Mouse (Mus musculus): ENCODE data around the gene Klk5. TPM values are rescaled to one million over a fixed set of nuclear protein-coding genes. Genes with fewer than 3 reads are reported as not detected.

Gene Klk5
- total RNA-seq (2015; ENCODE audit: low replicate concordance): not detected in 2 replicates
- not detected in 2 replicates for total RNA-seq (2017; ENCODE audit: low replicate concordance)

DNA sequence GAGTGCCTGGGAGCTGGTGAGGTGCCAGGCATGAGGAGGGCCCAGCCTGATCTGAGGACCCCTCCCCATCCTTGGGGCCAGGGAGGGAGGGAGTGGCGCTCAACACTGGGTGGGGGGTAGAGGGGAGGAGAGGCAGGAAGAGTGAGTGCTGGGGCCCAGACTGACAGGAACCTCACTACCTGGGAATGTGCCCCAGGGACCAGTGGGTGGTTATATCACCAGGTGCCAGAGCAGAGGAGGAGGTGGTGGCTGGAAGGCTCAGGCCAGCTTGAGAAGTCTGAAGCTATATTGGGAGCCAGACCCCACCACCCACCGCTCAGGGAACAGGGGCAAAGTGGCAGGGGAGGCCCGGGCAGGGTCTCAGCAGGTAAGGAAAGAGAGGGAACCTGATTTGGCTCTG, at the start of gene Klk5:
Gene Klk5, plus strand, starts transcription at position 271 of the 400 bp plus-strand sequence.
- ATAC-seq (replicated peaks; ENCODE audit: low FRiP score, poor library complexity, severe bottlenecking): no peak

- no peak for ATAC-seq (replicated peaks; ENCODE audit: low FRiP score, poor library complexity, severe bottlenecking)
These were observed 45.4 kb upstream of the Klk5 start for GRCm38 (mm10) chr7:43796355-43796754.

- ATAC-seq (replicated peaks; ENCODE audit: low FRiP score, poor library complexity, severe bottlenecking): no peak
These were observed 44.4 kb upstream of the Klk5 start, which contains the start of gene Klk8 for GRCm38 (mm10) chr7:43797333-43797769. TSS of gene Klk8 (plus strand) at chr7:43797577.

GRCm38 (mm10) chr7:43797844-43798462, 43.8 kb upstream of the Klk5 start:
- no peak for ATAC-seq (replicated peaks; ENCODE audit: low FRiP score, poor library complexity, severe bottlenecking)

- ATAC-seq (replicated peaks; ENCODE audit: low FRiP score, poor library complexity, severe bottlenecking): no peak
These were observed 41.9 kb upstream of the Klk5 start for GRCm38 (mm10) chr7:43799876-43800275.

GRCm38 (mm10) chr7:43810994-43811393, 30.8 kb upstream of the Klk5 start, which contains the start of gene Klk7:
TSS of gene Klk7 (plus strand) at chr7:43811294.
- ATAC-seq (replicated peaks; ENCODE audit: low FRiP score, poor library complexity, severe bottlenecking): no peak

DNA sequence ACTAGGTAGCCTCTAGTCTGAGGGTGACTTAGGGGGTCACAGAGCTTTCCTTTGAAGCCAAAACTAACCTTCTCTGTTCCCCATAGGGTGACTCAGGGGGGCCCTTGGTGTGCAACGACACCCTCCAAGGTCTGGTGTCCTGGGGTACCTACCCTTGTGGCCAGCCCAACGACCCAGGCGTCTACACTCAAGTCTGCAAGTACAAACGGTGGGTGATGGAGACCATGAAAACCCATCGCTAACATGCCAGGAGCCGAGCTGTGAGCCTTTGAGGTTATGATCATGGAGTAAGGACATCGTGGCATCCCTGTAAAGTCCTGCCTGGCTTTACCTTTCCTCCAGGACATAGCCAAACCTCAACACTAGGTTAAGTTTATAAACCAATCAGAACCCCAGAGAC, 26.6 kb upstream of the Klk5 start:
- ATAC-seq (replicated peaks; ENCODE audit: low FRiP score, poor library complexity, severe bottlenecking): no peak

DNA sequence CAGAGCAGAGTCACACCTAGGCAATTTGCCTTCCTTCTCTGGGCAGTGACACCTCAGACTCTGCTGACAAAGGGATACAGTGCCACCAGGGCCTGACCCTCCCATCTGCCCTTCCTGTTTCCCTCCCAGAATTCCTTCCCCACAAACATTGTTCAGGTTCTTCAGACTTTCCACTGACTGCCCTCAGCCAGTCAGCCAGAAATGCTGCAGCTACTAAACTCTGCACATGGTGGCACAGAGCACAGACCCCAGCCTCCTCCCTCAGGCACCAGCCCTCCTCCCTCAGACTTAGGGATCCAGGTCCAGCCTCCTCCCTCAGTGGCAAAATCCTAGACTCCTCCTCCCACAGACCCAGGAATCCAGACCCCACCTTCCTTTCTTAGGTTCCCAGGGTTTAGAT, 25.0 kb upstream of the Klk5 start:
- ATAC-seq (replicated peaks; ENCODE audit: low FRiP score, poor library complexity, severe bottlenecking): no peak

DNA sequence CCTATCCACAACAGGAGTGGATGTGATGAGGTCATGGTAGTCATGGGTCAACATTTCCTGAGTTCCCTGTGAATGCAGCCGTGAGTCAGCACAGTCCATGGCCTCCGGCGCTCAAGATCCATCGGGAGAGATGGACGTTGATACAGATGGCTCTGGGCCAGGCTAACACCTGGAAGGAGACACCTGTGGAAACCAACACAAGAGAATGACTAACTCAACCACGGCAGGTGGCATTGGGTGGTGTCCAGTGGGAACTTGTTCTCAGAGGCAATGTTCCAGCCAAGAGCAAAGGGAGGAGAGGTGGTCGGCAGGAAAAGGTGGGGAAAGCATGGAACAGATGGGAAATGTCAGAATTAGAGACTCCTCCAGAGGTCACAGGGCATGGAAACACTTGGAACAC, 20.2 kb upstream of the Klk5 start:
- no peak for ATAC-seq (replicated peaks; ENCODE audit: low FRiP score, poor library complexity, severe bottlenecking)

GRCm38 (mm10) chr7:43824199-43824598, 17.6 kb upstream of the Klk5 start, which contains the start of gene Klk6:
TSS of gene Klk6 (plus strand) at chr7:43824499.
- no peak for ATAC-seq (replicated peaks; ENCODE audit: low FRiP score, poor library complexity, severe bottlenecking)

GRCm38 (mm10) chr7:43826056-43826455, 15.7 kb upstream of the Klk5 start:
- no peak for ATAC-seq (replicated peaks; ENCODE audit: low FRiP score, poor library complexity, severe bottlenecking)

GRCm38 (mm10) chr7:43827706-43828105, 14.1 kb upstream of the Klk5 start:
- ATAC-seq (replicated peaks; ENCODE audit: low FRiP score, poor library complexity, severe bottlenecking): no peak

- no peak for ATAC-seq (replicated peaks; ENCODE audit: low FRiP score, poor library complexity, severe bottlenecking)
These were observed 12.8 kb upstream of the Klk5 start for GRCm38 (mm10) chr7:43829006-43829405.

DNA sequence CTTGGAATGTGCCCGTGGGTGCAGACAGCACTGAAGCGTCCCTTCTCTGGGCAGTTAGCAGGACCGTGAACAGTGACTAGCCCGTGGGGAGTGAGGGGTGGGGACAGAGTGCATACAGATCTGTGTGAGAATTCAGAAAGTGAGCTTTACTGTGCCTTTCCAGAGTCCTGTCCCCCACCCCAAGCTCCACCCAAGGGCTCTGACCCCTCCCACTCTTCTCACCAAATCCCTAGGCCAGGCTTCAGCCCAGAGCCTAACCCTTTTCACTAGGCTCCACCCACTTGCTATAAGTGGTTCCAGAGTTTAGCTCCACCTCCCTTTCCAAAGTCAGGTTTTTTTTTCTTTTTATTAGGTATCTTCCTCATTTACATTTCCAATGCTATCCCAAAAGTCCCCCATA, 2.0 kb downstream of the Klk5 start:
- ATAC-seq (replicated peaks; ENCODE audit: low FRiP score, poor library complexity, severe bottlenecking): no peak

DNA sequence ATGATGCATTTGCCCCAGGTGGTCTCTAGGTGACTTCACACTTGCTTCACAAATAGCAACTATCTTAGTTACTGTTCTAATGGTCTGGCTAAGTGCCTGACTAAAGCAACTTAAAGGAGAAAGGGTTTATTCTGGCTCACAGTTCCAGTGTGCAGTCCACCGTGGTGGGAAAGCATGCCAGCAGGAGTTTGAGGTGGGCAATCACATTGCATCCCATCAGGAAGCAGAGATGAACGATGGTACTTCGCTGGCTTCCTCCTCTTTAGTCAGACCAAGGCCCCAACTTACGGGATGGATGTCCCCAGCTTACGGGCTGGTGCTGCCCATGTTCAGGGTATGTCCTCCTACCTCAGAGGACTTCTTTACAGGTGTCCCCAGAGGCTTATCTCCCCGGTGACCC, 9.8 kb downstream of the Klk5 start:
- no peak for ATAC-seq (replicated peaks; ENCODE audit: low FRiP score, poor library complexity, severe bottlenecking)

- no peak for ATAC-seq (replicated peaks; ENCODE audit: low FRiP score, poor library complexity, severe bottlenecking)
These were observed 13.0 kb downstream of the Klk5 start for GRCm38 (mm10) chr7:43854642-43855380.

DNA sequence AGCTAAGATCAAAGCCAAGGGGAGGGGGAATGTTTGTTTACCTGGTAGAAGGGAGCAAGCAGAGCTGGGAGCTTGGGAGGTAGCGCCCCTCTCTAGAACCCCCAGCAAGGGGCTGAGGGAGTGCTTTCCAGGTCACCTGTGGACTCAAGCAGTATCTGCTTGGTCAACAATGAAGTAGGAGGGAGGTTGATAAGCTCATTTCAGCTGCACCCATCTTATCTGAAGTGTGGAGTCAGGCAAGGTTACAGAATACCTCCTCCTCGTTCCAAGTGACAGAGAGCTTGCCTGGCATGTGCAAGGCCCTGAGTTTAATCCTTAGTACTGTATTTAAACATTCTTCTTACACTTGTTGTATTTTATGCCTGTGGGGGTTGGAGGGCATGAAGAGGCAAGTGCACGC, 13.9 kb downstream of the Klk5 start:
- ATAC-seq (replicated peaks; ENCODE audit: low FRiP score, poor library complexity, severe bottlenecking): no peak

DNA sequence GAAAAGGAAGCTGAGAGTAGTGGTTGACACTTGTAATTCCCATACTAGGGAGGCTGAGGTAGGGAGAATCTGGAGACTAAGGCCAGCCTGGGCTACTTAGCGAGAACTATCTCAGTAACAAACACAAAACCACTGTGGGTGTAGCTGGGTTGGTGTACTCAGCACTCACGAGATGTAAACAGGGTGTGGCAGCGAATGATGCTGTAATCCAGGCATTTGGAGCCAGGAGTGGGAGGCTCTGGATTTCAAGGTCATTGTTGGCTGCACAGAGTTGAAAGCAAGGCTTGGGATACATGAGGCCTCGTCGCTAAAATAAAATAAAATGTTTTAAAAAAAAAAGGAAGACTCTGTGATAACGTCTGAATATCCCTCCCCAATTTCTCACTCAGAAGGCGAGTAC, 14.5 kb downstream of the Klk5 start:
- no peak for ATAC-seq (replicated peaks; ENCODE audit: low FRiP score, poor library complexity, severe bottlenecking)

DNA sequence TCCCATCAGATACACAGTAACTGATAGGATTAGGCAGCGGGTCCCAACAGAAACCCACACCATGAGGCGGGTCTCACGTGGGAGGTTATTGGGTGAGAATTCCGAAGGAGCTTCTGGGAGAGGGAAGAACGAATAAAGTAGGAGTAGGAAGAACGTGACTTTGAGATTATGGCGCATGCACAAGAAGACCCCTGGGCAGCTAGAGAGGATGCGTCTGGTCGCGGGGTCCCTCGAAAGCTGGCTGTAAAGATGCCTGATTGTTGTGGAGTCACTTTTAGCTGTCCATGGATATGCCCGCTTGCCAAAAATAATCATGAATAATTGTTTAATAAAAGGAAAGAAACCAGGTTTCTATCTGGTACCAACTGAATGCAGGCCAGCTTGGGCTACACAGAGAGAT, 15.7 kb downstream of the Klk5 start:
- no peak for ATAC-seq (replicated peaks; ENCODE audit: low FRiP score, poor library complexity, severe bottlenecking)

DNA sequence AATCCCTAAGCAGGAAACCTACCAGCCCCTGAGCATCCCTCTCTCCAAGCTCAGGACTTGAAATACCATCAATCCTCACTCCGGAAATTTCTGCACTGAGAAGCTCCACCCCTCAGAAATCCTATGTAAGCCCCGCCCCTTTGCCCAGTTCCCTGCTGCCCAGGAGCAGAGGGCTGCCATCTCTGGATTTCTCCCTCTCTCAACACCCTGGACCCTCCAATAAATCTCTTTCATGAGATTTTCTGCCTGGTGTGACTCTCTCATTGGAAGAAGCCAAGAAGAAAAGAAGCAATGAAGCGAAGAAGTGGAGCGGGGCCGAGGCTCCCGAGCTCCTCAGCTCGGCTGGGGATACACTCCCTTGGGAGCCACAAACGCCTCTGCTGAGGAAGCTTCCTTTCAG, 18.6 kb downstream of the Klk5 start:
- no peak for ATAC-seq (replicated peaks; ENCODE audit: low FRiP score, poor library complexity, severe bottlenecking)

DNA sequence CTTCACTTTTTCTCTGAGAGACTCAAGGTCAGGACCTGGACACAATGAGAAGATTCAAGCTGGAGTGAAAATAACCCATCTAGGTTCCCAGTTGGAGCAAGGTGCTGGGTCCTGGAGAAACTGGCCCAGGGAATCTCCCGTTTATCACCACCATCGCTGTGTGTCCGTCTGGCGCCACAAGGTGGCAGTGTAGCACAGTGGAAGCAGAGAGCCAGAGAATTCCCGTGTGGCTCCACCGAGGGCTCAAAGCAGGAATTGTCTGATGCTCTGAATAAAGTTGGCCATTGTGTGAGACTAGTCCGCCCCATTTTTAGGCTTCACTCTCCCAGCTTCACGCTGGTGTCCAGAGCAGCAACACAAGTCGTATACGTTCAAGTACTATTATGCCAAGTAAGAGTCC, 31.5 kb downstream of the Klk5 start:
- no peak for ATAC-seq (replicated peaks; ENCODE audit: low FRiP score, poor library complexity, severe bottlenecking)
